Comparison of ENCODE assay signal across 7 mouse cellular contexts in genomic region chr3:103429227-103429788, GRCm38 (mm10).
DNase-seq lines count a peak whose midpoint lies in the region; ATAC-seq and TF ChIP-seq lines count a peak whose summit lies in the region.

No protein-coding gene starts in this region.

- no peak overlapping the region for H3K9ac ChIP-seq in limb, embryonic 12.5 days (replicated peaks)

- WGBS in limb, embryonic 12.5 days: 13% methylated on average over 4 of the region's 5 CpGs

- no peaks in the 10 kb centered on the region for H3K9me3 ChIP-seq in limb, embryonic 12.5 days

- no peaks in the 10 kb centered on the region; the same call in 1 of the 2 replicates for H3K27me3 ChIP-seq in limb, embryonic 12.5 days

- H3K4me1 ChIP-seq in limb, embryonic 12.5 days (replicated peaks): peaks cover 20% of the 10 kb centered on the region

- H3K4me3 ChIP-seq in layer of hippocampus, adult 2 months: no peak overlapping the region
- no peak overlapping the region for H3K4me3 ChIP-seq in limb, embryonic 12.5 days (replicated peaks)

- TF ChIP-seq CTCF in layer of hippocampus, adult 2 months (conservative IDR thresholded peaks at IDR 0.05): peak; percentile 65

- intact Hi-C loops in left cerebral cortex, postnatal 25 days (cut with DNase I): no loop called here

- DNase-seq in layer of hippocampus, adult 2 months (ENCODE audit: low spot score in 2 of 2): peak in 1 of 2 experiments; percentile 24
- DNase-seq in layer of hippocampus, postnatal 10 days (ENCODE audit: low spot score in 2 of 2): no peak
- DNase-seq in ES-CJ7 (ENCODE audit: low read depth, low spot score) (peak; percentile 29), adipocyte (ENCODE audit: low spot score) (peak; percentile 44)
- DNase-seq in thymus, postnatal 25 days: peak; percentile 45
- no peak for DNase-seq in left cerebral cortex, postnatal 25 days (ENCODE audit: low spot score in 2 of 2)

- H3K36me3 ChIP-seq in limb, embryonic 12.5 days: no peaks in the 10 kb centered on the region

- no peak overlapping the region for H3K4me2 ChIP-seq in limb, embryonic 12.5 days

- no peak overlapping the region for H3K27ac ChIP-seq in layer of hippocampus, adult 2 months
- peak overlapping the region; percentile 31; the same call in 1 of the 2 replicates for H3K27ac ChIP-seq in limb, embryonic 12.5 days

- no peak; the same call in 1 of the 2 replicates for ATAC-seq in limb, embryonic 12.5 days (ENCODE audit: insufficient number of reproducible peaks, insufficient read depth, low FRiP score, low TSS enrichment, low read depth)

Comparison
In these comparisons a context has a peak if more than half of its experiments do, and no peak if none do; other contexts are left out.
1. DNase-seq: peak in ES-CJ7 (single experiment), adipocyte (single experiment) and thymus, postnatal 25 days (single experiment); none in layer of hippocampus, postnatal 10 days (0 of 2) and left cerebral cortex, postnatal 25 days (0 of 2).